Mouse (Mus musculus) heart, embryonic 11.5 days (tissue): ENCODE measurements around the gene Gm8773. TPM values are rescaled to one million over a fixed set of nuclear protein-coding genes. Genes with fewer than 3 reads are reported as not detected.

Experiments used
- ATAC-seq: fragments of 200-750 bp; cut with Nextera tagmentation; replicated peaks from 2 replicates; pipeline ENCODE4 v1.8.0; 2017; ENCODE audit warnings: moderate library complexity; ENCODE audit not compliant: insufficient number of reproducible peaks, low FRiP score, low TSS enrichment
- H3K27ac ChIP-seq: fragments of 300-500 bp; sonication (generic); 2 replicates; pipeline ENCODE4 v1.5.1; 2014; ENCODE audit warnings: mild to moderate bottlenecking, low read depth, low read length
- H3K27me3 ChIP-seq: fragments of 300-500 bp; sonication (generic); 2 replicates; pipeline ENCODE4 v1.6.1; 2014; ENCODE audit warnings: mild to moderate bottlenecking, low read length, mixed read lengths; ENCODE audit not compliant: control insufficient read depth, insufficient read depth
- H3K36me3 ChIP-seq: fragments of 300-500 bp; sonication (generic); 2 replicates; pipeline ENCODE4 v1.6.1; 2014; ENCODE audit warnings: mild to moderate bottlenecking, low read length, moderate library complexity, mixed read lengths; ENCODE audit not compliant: control insufficient read depth, insufficient read depth
- H3K4me1 ChIP-seq: fragments of 300-500 bp; sonication (generic); 2 replicates; pipeline ENCODE4 v1.6.1; 2014; ENCODE audit warnings: low read length; ENCODE audit not compliant: control insufficient read depth, insufficient read depth
- H3K4me2 ChIP-seq: fragments of 300-500 bp; sonication (generic); 2 replicates; pipeline ENCODE4 v1.6.1; 2014; ENCODE audit warnings: mild to moderate bottlenecking, moderate library complexity
- H3K4me3 ChIP-seq: fragments of 300-500 bp; sonication (generic); 2 replicates; pipeline ENCODE4 v1.5.1; 2014; ENCODE audit warnings: low read depth, low read length
- H3K9ac ChIP-seq: fragments of 300-500 bp; sonication (generic); 2 replicates; pipeline ENCODE4 v1.6.1; 2014; ENCODE audit warnings: mild to moderate bottlenecking, low read depth, low read length, moderate library complexity
- H3K9me3 ChIP-seq: fragments of 300-500 bp; sonication (generic); replicated peaks from 2 replicates; pipeline ENCODE4 v1.6.1; 2016; ENCODE audit warnings: low read length; ENCODE audit not compliant: control insufficient read depth
- WGBS: fragments of 180-500 bp; shearing (Covaris S2); extraction: QIAGEN DNeasy Blood & Tissue Kit; methylation state at CpG from one replicate; pipeline ENCODE4 v1.1.7; 2014; ENCODE audit not compliant: insufficient replicate concordance; 5-methylcytosine and 5-hydroxymethylcytosine counted together
- polyA plus RNA-seq: library from polyadenylated mRNA; unstranded; fragments of >200 nt; fragmentation: Nextera tagmentation; extraction: Ambion mirVana; gene quantifications from 2 replicates; pipeline ENCODE4 v1.2.1, GENCODE M21; 2014

Gm8773 gene
- polyA plus RNA-seq, result 1.1 and 1.5 TPM in 2 replicates

GRCm38 (mm10) chr5:5573749-5574317 is at the start of gene Gm8773:
TSS of gene Gm8773 (plus strand) at chr5:5573799.
- Histone ChIP-seq H3K9me3 (no peaks in the 10 kb centered on the region), H3K4me1 (no peaks in the 10 kb centered on the region), H3K36me3 (no peaks in the 10 kb centered on the region), H3K27me3 (peaks cover 4% of the 10 kb centered on the region), H3K4me2 (peak within 1 kb of the TSS; percentile 68), H3K9ac (peak within 1 kb of the TSS; percentile 65; the same call in 1 of the 2 replicates), H3K4me3 (peak within 1 kb of the TSS; percentile 59), H3K27ac (no peak within 1 kb of the TSS)
- peak; percentile 71; the same call in 1 of the 2 replicates for ATAC-seq
- WGBS, result 1% methylated on average over 24 of the region's 24 CpGs

- Histone ChIP-seq H3K4me3 (no peak overlapping the region), H3K9me3 (no peaks in the 10 kb centered on the region), H3K9ac (no peak overlapping the region), H3K36me3 (peaks cover 6% of the 10 kb centered on the region), H3K27me3 (no peaks in the 10 kb centered on the region), H3K27ac (no peak overlapping the region), H3K4me2 (no peak overlapping the region), H3K4me1 (no peaks in the 10 kb centered on the region)
- WGBS, result 86% methylated on average over 3 of the region's 3 CpGs
- no peak for ATAC-seq
These were observed 39.8 kb upstream of the Gm8773 start for GRCm38 (mm10) chr5:5533656-5534420.

GRCm38 (mm10) chr5:5536131-5536530 is 37.5 kb upstream of the Gm8773 start:
- ATAC-seq, result no peak
- 83% methylated on average over 1 of the region's 1 CpGs for WGBS
- H3K4me2 ChIP-seq, result no peak overlapping the region
- H3K27me3 ChIP-seq, result no peaks in the 10 kb centered on the region
- H3K4me3 ChIP-seq, result no peak overlapping the region
- H3K4me1 ChIP-seq, result no peaks in the 10 kb centered on the region
- H3K36me3 ChIP-seq, result peaks cover 9% of the 10 kb centered on the region
- no peaks in the 10 kb centered on the region for H3K9me3 ChIP-seq
- no peak overlapping the region for H3K27ac ChIP-seq
- no peak overlapping the region for H3K9ac ChIP-seq

- no peaks in the 10 kb centered on the region for H3K27me3 ChIP-seq
- 79% methylated on average over 3 of the region's 3 CpGs for WGBS
- H3K9ac ChIP-seq, result no peak overlapping the region
- peaks cover 14% of the 10 kb centered on the region for H3K36me3 ChIP-seq
- no peaks in the 10 kb centered on the region for H3K4me1 ChIP-seq
- no peaks in the 10 kb centered on the region for H3K9me3 ChIP-seq
- H3K4me3 ChIP-seq, result no peak overlapping the region
- no peak for ATAC-seq
- H3K4me2 ChIP-seq, result no peak overlapping the region
- H3K27ac ChIP-seq, result no peak overlapping the region
These were observed 33.8 kb upstream of the Gm8773 start for GRCm38 (mm10) chr5:5539771-5540170.

GRCm38 (mm10) chr5:5540385-5540784 is 33.2 kb upstream of the Gm8773 start:
- Histone ChIP-seq H3K4me1 (no peaks in the 10 kb centered on the region), H3K4me3 (no peak overlapping the region), H3K9ac (no peak overlapping the region), H3K4me2 (no peak overlapping the region), H3K36me3 (peaks cover 14% of the 10 kb centered on the region), H3K27me3 (no peaks in the 10 kb centered on the region), H3K27ac (no peak overlapping the region), H3K9me3 (no peaks in the 10 kb centered on the region)
- no peak for ATAC-seq
- 61% methylated on average over 3 of the region's 3 CpGs for WGBS

- WGBS, result 85% methylated on average over 1 of the region's 1 CpGs
- no peak overlapping the region for H3K4me2 ChIP-seq
- H3K4me3 ChIP-seq, result no peak overlapping the region
- H3K9ac ChIP-seq, result no peak overlapping the region
- H3K27me3 ChIP-seq, result no peaks in the 10 kb centered on the region
- H3K4me1 ChIP-seq, result no peaks in the 10 kb centered on the region
- H3K27ac ChIP-seq, result no peak overlapping the region
- H3K9me3 ChIP-seq, result no peaks in the 10 kb centered on the region
- H3K36me3 ChIP-seq, result peaks cover 22% of the 10 kb centered on the region
- no peak for ATAC-seq
These were observed 22.5 kb upstream of the Gm8773 start for GRCm38 (mm10) chr5:5551110-5551509.

- ATAC-seq, result peak; percentile 97
- under 1% methylated on average over 43 of the region's 43 CpGs for WGBS
These were observed 14.4 kb upstream of the Gm8773 start, which contains the start of gene Gtpbp10 for GRCm38 (mm10) chr5:5559079-5559740. TSS of gene Gtpbp10 (minus strand) at chr5:5559538.

GRCm38 (mm10) chr5:5559798-5560197 is 13.8 kb upstream of the Gm8773 start:
- no peak overlapping the region for H3K27ac ChIP-seq
- H3K9ac ChIP-seq, result peak overlapping the region; percentile 81
- WGBS, result 43% methylated on average over 8 of the region's 8 CpGs
- ATAC-seq, result no peak
- H3K4me1 ChIP-seq, result no peaks in the 10 kb centered on the region
- H3K4me3 ChIP-seq, result peak overlapping the region; percentile 67
- H3K9me3 ChIP-seq, result no peaks in the 10 kb centered on the region
- no peaks in the 10 kb centered on the region for H3K27me3 ChIP-seq
- peak overlapping the region; percentile 70 for H3K4me2 ChIP-seq
- H3K36me3 ChIP-seq, result peaks cover under 1% of the 10 kb centered on the region

More at GRCm38 (mm10) chr5:5559079-5559740, 14.4 kb upstream of the Gm8773 start, which contains the start of gene Gtpbp10:
- Histone ChIP-seq H3K36me3 (peaks cover 6% of the 10 kb centered on the region), H3K27ac (peak within 1 kb of the TSS; percentile 57), H3K9ac (peak within 1 kb of the TSS; percentile 81), H3K27me3 (no peaks in the 10 kb centered on the region), H3K4me2 (peak within 1 kb of the TSS; percentile 70), H3K4me1 (no peaks in the 10 kb centered on the region), H3K4me3 (peak within 1 kb of the TSS; percentile 67), H3K9me3 (no peaks in the 10 kb centered on the region)
